Mouse (Mus musculus) WW6 (cell line): ENCODE measurements around the gene Aqp1.

Source experiments
- DNase-seq: peaks from one replicate; pipeline ENCODE4 v3.0.0-alpha.2; 2013; ENCODE audit warnings: low read depth, low spot score

Gene Aqp1

DNA sequence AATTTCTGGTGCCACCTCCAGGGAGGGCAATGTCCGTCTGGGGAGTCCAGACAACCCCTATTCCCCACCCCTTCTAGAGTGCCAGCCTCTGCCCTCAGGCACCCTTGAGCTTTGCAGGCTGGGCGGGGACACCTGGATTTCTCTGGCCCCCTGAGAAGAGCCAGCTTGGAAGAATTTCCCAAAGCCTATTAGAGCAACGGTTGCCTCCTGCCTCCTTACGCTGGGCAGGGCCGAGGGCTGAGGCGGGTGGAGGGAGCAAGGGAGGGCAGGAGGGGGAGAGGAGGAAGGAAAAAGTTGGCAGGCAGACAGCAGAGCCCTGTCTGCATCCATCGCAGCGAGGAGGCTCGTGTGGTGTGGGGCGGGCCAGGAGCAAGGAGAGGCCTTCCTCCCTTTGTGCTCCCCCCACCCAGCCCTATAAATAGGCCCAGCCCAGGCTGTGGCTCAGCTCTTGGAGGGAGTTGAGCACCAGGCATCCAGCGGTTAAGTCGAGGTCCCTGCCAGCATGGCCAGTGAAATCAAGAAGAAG, at the start of gene Aqp1:
Aqp1 (plus strand) TSS at position 444 of the 526 bp plus-strand sequence.
- no peak for DNase-seq

DNA sequence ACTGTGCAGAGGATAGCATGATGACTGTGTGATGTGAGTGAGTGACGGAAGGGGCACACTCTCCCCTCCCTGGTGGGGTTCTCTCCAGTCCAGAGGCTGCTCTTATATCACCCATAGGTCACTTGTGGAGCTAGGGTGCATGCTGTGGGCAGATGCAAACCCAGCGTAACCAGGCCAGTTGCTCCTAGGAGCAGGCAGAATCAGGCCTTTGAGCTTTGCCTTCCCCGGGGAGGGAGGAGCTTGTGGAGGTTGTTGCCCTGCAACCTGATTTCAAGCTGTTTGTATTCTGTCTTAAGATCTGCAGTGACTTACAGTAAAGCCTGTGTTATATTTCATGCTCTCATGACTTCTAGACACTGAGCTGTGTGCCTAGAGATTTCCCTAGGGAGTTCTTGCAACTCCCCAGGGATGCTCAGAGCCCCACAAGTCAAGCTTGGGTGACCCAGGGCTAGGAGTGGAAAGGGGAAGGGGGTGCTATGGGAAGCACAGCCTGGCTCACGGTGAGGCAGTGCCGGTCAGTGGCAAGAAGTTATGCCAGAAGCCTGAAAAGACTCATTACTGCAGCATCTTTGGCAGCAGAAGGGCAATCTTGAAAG, 48.1 kb upstream of the Aqp1 start:
- DNase-seq: no peak

DNA sequence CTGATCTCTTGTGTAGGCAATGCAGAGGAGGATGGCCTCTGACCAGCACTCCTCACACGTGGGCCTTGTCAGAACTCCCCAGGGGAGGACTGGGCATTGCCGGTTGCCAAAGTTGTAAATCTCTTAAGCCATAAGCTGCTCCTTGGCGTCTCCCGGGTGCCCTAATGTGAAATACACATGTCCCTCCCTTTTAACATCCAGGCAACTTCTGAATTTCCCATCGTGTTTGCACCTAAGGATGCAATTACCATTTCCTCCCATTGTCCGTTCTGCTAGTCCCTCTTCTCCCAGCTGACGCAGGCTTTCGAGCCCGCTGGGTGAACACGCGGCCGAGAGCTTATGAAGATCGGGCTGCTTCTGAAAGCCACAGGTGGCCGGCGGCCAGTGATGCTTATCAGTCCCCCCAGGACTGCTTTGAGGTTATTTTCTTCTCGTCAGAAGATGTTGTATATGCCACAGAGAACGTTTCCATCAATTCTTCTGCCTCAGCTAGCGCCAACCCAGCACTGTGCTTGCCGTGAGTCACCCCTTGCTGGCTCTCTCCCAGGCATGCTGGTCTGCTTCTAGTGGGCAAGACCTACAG, 41.6 kb upstream of the Aqp1 start:
- no peak for DNase-seq

DNA sequence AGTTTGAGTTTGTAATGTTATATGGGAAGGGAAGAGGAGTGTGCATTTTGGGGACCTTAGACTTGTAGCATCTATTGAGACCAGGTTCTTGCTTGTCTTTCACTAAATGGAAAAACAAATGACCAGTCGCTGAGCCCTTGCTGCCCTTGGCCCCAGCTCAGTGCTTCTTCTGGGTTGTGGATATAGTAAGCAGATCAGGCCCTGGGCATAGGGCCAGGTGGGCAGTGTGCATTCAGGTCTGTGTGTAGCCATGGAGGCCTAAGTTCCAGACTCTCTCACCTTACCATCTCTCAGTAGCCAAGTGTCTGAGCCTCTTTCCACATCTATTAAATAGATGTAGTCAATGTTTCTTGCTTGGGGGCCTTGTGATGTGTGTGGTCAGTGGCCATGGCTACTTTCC, 40.9 kb upstream of the Aqp1 start:
- DNase-seq: no peak

DNA sequence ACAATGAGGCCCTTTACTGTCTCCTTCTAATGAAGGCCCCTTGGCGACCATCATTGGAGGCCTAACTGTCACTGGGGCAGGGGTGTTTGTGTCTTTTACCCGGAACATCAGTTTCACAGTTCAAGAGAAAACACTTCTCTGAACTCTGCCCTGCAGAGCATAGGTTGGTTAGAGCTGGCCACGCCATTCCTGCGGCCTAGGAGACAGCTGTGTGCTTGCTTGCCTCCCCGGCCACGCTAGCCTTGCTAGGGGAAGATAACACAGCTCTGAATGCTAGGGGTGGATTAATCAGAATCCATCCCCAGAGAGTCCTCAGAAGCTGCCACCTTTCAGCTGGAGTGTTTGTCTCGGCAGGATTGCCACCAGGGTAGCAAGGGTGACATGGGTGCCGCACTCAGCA, 36.8 kb upstream of the Aqp1 start:
- DNase-seq: no peak

DNA sequence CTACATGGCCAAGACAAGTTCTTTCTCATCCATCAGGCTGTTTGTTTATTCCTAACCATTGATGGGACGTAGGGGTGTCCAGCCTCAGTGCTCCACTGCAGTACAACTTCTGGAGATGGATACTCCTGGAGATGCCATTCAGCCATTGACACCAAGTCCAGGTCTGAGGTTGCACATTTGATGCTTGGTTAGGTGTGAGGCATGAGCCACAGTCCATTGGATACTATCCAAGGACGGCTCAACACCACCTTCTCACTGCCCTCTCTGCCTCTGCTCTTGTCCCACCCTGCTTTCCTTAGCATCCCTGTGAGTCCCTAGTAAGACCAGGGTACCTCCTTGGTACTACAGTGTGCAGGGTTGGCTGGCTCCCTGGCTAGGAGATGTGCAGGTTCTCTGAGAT, 36.3 kb upstream of the Aqp1 start:
- no peak for DNase-seq

DNA sequence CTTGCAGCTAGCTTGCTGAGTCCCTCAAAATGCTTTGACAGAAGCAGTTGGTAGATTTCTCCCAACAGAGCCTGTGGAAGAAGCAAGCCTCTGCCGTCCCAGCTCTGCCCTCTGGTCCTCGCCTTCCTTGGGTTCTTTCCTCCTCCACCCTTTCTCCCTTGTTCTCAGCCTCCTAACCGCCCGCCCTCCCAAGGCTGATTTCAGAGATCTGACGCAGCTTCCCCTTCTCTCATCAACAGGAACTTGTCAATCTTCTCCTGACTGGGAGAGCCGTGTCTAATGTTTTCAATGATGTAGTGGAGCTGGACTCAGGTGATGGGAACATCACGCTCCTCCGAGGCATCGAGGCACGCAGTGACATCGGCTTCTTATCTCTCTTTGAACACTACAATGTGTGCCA, 35.5 kb upstream of the Aqp1 start:
- no peak for DNase-seq

DNA sequence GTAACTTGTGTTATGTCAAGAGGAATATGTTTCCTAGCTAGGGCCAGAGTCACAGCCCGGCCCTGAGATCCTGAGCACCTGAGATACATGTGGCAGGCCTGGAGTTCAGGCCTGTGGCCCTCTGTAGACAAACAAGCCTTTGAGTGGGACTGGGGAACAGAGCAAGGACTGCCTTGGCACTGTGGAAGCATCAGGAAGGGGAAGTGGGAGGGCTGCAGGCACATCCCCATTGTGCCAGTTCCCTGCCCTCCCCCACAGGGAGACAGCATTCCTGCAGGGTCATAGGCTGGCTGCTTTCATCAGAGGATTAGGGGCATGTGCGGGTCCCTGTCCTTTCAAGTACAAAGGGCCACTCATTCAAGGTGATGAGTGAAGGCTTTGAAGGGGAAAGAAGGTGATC, 26.1 kb upstream of the Aqp1 start:
- DNase-seq: no peak

DNA sequence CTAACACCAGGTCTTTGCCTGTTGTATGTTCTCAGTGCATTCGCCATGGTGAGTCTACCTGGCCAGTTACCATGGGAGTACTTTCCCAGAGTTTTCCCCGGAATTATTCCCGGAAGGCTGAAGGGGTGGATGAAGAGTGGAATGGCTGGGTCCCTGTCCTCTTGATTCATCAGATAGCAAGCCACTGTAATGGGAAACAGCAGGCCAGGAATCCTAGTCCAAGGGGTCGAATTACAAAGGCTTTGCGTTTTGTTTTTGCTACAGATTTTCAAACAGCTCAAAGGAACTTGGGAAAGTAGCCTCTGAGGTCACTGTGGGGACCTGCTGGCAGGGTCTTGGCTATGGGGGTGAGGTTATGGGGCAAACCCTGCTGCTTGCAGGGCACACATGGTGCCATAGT, 24.3 kb upstream of the Aqp1 start:
- DNase-seq: no peak

DNA sequence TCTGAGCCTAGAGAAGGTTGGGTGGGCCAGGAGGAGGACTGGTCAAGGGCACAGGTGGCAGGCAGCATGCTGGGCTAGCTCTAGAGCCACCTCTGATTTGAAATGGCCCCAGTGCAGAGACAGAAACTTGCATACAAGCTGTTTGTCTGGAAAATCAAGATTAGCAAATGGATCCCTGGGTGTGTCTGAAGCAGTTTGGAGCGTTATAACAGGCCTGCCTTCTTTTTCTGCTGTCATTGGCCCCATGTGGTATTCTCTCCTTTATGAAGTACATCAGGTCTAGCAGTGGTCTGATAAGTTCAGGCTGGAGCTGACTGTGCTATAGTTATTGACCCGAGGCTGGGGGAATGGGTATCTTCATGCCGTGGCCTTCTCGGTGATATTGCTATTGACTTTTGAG, 22.3 kb upstream of the Aqp1 start:
- no peak for DNase-seq

DNA sequence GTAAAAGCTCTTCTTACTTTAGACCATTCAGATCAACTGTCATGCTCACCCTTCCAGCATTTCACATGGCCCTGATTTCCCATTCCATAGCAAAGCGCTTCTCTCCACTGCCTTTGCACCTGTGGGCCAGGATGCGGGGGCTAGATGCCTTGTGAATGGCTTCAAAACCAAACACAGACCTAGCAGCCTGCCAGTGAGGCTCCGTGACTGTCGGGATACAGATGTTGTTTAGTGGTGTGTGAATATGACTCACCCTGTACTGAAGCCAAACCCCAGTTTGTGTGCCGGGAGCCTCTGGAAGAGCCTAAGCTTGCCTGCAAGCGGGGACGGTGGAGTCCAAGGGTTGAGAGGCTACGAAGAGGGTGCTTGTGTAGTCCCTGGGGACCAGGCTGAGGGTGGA, 21.6 kb upstream of the Aqp1 start:
- no peak for DNase-seq

DNA sequence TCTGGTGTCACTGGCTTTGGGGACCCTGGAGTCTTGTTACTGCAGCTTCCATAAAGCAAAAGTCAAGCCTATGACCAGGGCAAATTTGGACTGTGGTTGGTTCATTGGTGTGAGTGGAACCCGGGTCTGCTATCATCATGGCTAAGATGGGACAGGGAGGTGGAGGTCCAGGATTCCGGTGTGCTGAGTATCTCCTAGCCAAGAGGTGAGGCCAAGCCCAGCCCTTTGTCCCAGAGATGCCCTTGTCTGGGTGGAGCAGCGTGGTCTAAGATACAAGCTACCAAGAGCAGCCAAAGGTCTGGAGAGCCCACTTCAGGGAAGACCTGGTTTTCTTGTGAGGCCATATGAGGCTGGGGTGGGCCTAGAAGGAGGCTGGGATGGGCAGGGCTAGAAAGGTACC, 17.6 kb upstream of the Aqp1 start:
- no peak for DNase-seq

DNA sequence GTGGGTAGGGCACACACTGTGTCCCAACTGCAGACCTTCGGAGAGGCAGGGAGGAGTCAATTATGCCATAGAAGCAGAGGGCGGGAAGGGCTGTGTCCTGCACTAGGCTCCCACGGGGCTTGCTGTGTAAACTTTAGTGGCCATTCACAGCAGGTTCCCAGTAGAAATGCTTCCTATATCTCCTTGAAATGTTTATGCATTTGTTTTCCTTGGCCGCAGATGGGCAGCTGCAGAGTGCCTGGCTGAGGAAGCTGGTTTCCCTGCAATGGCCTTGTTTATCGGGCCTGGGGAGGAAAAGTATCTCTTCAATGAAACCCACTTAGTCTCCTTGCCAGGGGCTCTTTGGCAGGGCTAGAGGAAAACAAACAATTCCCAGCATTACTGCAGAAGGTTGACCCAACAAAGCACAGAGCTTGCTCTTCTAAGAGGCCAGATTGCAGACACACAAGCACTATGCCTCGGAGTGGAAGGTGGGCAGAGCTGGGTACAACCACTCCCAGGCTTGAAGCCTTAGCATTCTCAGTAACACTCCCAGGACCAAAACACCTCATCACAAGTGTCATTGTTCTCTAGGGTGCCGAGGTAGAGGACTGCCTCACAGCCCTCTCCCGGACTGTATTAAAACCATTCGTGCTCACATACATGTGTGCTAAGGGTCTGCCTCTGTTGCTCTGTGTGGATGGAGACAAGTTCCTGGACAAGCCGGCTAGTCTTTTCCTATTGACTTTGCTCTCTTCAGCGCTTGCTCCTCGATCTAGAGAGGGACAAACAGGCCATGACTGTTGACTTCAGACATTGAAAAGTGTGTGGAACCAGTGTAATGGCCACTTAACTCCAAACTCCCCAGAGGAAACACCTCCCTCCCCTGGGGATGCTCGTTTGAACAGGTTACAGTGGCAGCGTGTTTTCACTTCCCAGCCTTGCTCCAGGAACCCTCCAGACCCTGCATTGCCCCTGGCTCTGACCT, 16.4 kb upstream of the Aqp1 start:
- no peak for DNase-seq

DNA sequence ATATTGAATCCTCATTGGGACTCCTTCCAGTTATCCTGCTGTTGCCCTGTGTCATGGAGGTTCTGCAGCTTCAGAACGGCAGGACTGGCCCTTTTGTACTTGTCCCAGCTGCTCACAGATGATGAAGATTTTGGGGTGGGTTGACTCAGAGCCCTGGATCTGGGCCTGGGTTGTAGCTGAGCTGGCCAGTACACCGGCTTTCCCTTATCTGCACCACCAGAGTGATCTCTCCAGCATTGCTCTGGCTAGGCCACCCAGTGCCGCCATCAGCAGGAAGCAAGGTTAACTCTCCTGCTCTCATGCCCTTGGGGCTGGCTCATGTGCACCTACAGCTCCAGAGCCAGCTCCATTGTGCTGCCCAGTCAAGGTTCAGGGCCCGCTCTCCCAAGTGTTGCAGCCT, 15.3 kb upstream of the Aqp1 start:
- no peak for DNase-seq

DNA sequence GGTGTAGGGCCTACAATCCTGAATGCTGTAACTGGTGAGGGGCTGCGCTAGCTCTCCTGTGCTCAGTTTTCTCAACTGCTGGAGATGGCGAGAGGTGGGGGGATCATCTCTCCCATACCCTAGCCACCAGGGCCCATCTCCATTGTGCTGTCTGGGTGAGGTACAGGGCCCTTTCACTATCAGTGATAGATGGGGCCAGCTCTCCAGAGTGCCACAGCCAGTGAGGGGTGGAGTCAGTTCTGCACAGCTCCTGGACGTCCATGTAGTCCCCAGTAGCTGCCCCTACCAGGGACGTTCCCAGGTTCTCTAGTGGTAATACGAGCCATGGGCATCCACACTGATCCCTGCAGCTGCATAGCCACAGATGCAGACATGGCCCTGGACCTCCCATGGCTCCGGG, 14.7 kb upstream of the Aqp1 start:
- DNase-seq: no peak

DNA sequence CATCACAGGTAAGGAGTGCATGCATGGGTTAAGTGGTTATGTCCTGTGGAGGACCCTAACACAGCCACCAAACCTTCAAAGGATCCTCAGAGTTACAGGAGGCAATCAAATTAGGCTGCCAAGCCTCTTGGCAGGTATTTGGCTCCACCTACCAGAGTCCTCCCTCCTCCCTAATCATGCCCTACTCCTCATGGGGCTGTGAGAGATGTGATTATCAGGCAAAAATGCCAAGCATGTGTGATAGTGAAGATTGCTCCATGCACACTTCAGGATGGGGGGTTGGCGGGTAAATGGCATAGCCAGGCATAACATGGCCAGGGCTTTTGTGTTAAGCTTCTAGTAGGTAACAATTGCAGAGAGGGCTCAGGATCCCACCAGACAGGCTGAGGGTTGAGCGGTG, 13.3 kb upstream of the Aqp1 start:
- DNase-seq: no peak

DNA sequence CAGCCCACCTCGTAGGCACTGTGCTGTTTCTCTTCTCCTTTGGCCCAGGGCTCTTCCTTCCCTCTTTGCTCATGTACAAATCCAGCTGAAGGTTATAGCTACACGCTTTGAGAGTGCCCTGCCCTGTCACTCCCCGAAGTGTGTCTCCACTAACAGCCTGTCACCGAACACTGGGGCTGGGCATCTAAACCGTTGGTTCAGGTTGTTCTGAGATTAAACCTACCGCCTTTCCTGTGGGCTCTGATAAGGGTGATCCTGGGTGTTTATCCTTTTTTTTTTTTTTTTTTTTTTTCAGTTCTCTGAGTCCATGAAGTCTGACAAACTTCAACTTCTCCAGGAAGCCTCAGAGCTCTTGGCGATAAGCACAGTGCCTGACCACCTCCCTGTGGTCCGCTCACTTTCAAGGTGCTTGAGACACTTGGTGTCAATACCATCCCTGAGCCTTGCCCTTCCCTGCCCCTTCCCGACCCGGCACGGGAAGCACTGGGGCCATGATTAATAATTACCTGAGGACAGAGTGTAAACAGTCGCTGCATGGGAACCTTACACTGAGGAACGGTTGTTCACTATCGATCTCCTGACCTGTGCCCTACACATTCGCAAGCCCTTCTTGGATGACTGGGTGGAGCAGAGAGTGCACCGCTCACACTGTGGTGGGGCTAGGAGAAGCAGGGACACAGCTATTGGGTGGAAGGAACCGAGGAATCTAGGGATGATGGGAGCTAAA, 12.2 kb upstream of the Aqp1 start:
- no peak for DNase-seq

DNA sequence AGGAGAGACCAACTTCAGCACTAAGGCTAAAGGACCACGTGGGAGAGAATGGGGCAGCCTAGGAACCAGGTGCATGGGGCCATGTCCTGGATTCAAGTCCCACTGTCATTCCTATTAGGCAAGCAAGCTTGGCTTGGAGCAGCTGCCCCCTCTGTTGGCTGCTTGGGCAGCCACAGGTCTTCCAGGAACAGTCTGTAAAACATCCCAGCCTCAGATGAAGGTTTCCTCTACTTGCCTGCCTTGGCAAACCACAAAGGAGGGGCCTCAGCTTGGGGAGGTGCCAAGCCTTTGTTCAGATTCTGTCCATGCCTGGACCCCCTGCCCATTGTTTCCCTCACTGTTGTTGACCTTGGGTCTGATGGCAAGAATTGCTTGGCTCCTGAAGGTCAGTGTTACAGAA, 11.4 kb upstream of the Aqp1 start:
- DNase-seq: no peak

DNA sequence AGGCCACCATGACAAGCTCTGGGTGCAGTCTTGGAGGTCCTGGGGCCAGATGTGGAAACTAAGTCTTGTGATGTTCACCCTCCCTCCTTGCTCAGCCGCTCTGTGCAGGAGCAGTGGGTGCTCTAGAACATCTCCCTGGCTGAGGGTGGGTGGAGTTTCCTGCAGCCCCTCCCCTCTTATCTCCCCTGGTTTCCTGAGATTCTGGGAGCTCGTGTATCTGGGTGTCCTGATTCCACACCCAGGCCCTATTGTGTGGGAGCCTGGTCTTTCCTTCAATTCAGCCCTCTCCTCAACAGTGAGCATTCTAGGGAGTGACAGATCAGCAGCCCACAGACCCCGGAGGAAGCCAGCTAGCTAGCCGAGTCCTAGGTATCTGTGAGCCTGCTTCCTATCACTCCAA, 9.9 kb upstream of the Aqp1 start:
- DNase-seq: no peak

DNA sequence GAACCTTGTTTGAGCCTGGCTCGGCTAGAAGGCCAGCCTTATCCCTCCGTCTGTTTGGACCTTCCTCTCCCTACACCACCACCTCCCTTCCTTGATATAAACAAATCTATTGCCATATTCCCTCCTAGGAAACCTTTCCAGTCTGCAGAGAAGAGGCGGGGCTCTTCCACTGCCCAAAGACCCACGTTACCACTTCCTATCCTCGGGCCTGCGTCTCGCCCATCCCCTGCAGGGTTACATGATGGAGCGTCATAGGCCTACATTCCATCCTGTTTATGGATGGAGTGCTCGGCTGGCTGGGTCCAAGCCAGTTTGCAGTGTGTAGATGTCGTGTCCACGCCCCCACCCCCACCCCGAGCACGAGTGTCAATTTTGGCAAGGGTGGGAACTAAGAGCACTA, 8.9 kb upstream of the Aqp1 start:
- no peak for DNase-seq

DNA sequence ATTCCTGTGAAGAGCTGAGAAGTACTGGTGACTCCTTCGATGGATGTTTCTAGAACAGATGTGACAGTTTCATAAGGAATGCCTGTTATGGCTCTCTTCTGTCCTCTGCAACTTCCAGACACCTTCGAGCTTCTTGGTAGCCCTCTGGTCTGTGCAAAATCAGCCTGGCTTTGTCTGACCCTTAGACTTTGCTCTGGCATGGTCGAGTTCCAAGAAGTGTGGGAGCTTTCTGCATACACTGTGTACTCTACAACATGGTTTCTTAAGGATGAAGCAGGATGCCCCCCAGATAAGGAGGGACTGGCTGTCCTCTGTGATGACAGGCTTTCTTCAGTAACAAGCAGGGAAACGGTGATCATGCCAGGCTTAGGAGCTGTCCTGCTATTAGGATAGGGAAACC, 8.1 kb upstream of the Aqp1 start:
- no peak for DNase-seq

DNA sequence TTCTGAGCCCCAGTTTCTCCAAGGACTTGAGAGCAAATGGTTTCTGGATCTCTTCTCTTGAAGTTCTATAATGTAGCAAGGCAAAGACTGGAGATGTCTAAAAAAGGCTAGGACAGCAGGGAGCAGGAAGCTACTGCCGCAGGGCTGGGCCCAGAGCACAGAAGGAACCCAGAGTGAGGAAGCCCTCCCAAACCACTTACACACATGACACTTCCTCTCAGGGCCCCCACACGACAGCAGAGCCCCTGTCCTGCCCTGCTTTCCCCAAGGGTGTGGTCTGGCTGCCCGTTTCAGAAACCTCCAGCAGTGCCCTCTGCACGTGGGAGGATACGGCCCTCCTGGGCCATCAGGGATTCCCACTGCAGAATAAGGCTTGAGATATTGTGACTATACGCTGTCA, 4.9 kb upstream of the Aqp1 start:
- DNase-seq: no peak
